ENCODE assay signal across 8 mouse cellular contexts in genomic region chr6:112210238-112210950, GRCm38 (mm10).
DNase-seq lines count a peak whose midpoint lies in the region; ATAC-seq and TF ChIP-seq lines count a peak whose summit lies in the region.

No protein-coding gene starts in this region.

- 0 out of 2 replicates have a peak overlapping the region, but pooled peaks have one; percentile 20 for H3K4me3 ChIP-seq in embryonic facial prominence, embryonic 10.5 days
- H3K4me3 ChIP-seq in kidney, adult 2 months (ENCODE audit: insufficient read depth, low read depth, low read length), result no peak overlapping the region
- H3K4me3 ChIP-seq in lung, adult 2 months (replicated peaks; ENCODE audit: extremely low read depth, low read depth, low read length), result no peak overlapping the region

- TF ChIP-seq POLR2A in kidney, adult 2 months (IDR thresholded peaks at IDR 0.05; ENCODE audit: low read depth, low read length), result no peak
- TF ChIP-seq POLR2A in lung, adult 2 months (IDR thresholded peaks at IDR 0.05; ENCODE audit: borderline replicate concordance, extremely low read depth, low read depth, low read length), result peak; percentile 19; the same call in 1 of the 2 replicates

- H3K27ac ChIP-seq in embryonic facial prominence, embryonic 10.5 days (replicated peaks), result peak overlapping the region; percentile 79
- peak overlapping the region; percentile 73 for H3K27ac ChIP-seq in kidney, adult 2 months (ENCODE audit: insufficient read depth, low read depth, low read length)

- peaks cover 12% of the 10 kb centered on the region for H3K4me1 ChIP-seq in embryonic facial prominence, embryonic 10.5 days
- H3K4me1 ChIP-seq in kidney, adult 2 months (ENCODE audit: control insufficient read depth, insufficient read depth, low read length), result peaks cover 6% of the 10 kb centered on the region; the same call in 1 of the 2 replicates
- peaks cover 10% of the 10 kb centered on the region for H3K4me1 ChIP-seq in lung, adult 2 months (ENCODE audit: control insufficient read depth, insufficient read depth, low read length)

- peak; percentile 63; the same call in 1 of the 2 replicates for ATAC-seq in frontal cortex, adult (ENCODE audit: low TSS enrichment)

- 27% methylated on average over 8 of the region's 8 CpGs for WGBS in embryonic facial prominence, embryonic 10.5 days
- 11% methylated on average over 8 of the region's 8 CpGs for WGBS in kidney, adult 2 months
- 14% methylated on average over 8 of the region's 8 CpGs for WGBS in lung, adult 2 months

- H3K9me3 ChIP-seq in embryonic facial prominence, embryonic 10.5 days, result no peaks in the 10 kb centered on the region

- 0 out of 2 replicates have a peak, but pooled peaks have one; percentile 17 for TF ChIP-seq CTCF in kidney, adult 2 months (conservative IDR thresholded peaks at IDR 0.05; ENCODE audit: insufficient read depth, insufficient read length, low read depth, low read length)
- TF ChIP-seq CTCF in lung, adult 2 months (IDR thresholded peaks at IDR 0.05; ENCODE audit: insufficient read depth, low read length), result 0 out of 2 replicates have a peak, but pooled peaks have one; percentile 5

- no peaks in the 10 kb centered on the region for H3K27me3 ChIP-seq in embryonic facial prominence, embryonic 10.5 days (replicated peaks; ENCODE audit: low read depth, poor library complexity, severe bottlenecking)
- no peaks in the 10 kb centered on the region for H3K27me3 ChIP-seq in kidney, adult 2 months (replicated peaks; ENCODE audit: control insufficient read depth, insufficient read depth, low read length)

- no peak for DNase-seq in frontal cortex, postnatal 25 days (ENCODE audit: low spot score in 2 of 2)
- peak; percentile 74 for DNase-seq in embryonic facial prominence, embryonic 10.5 days (ENCODE audit: low spot score)
- peak; percentile 70 to 89 for DNase-seq in heart, adult 9 months (ENCODE audit: low spot score in 2 of 2)
- peak; percentile 93 for DNase-seq in kidney, adult 2 months
- DNase-seq in lung, adult 2 months, result peak; percentile 60
- DNase-seq in right cerebral cortex, postnatal 4 days, result peak; percentile 37
- DNase-seq in spleen, postnatal 10 days (ENCODE audit: low spot score in 2 of 2), result no peak

- no peaks in the 10 kb centered on the region for H3K36me3 ChIP-seq in embryonic facial prominence, embryonic 10.5 days (replicated peaks)
- no peaks in the 10 kb centered on the region for H3K36me3 ChIP-seq in kidney, adult 2 months (ENCODE audit: control insufficient read depth, insufficient read depth, low read length)

Comparison
In these comparisons a context has a peak if more than half of its experiments do, and no peak if none do; other contexts are left out.
1. DNase-seq: peak in embryonic facial prominence, embryonic 10.5 days (single experiment), heart, adult 9 months (2 of 2), kidney, adult 2 months (single experiment), lung, adult 2 months (single experiment) and right cerebral cortex, postnatal 4 days (single experiment); none in frontal cortex, postnatal 25 days (0 of 2) and spleen, postnatal 10 days (0 of 2).